Mouse (Mus musculus) gastrocnemius, postnatal 36 days (tissue): ENCODE data around the gene Cflar. TPM values are rescaled to one million over a fixed set of nuclear protein-coding genes. Genes with fewer than 3 reads are reported as not detected.
"Not testable (repeated sequence)": the region's sequence is repeated elsewhere in the genome, so short reads cannot be mapped to it uniquely, and the experiment has no call there.

Experiments used
- DNase-seq, 2 experiments: peaks; one replicate each; pipeline ENCODE4 v3.0.0; 2022
- intact Hi-C: fragments of 180-260 bp; cut with DNase I; formaldehyde crosslinking; loops from one replicate; pipeline ENCODE4 v1.15.1; 2025
- total RNA-seq, 2 experiments: library from RNA; stranded (reverse); gene quantifications; 2 replicates each; pipeline ENCODE4 v1.2.3; 2021

The Cflar gene
- total RNA-seq, 2 experiments from 2014 or later, result 34.9 to 42.3 TPM

- DNase-seq, result no peak
- intact Hi-C loops, result no loop called here
These were observed 14.5 kb downstream of the Cflar start for GRCm38 (mm10) chr1:58725767-58726166.

GRCm38 (mm10) chr1:58727019-58727746 is 15.9 kb downstream of the Cflar start:
- intact Hi-C loops, result no loop called here
- no peak for DNase-seq

GRCm38 (mm10) chr1:58727747-58728589 is 16.7 kb downstream of the Cflar start:
- intact Hi-C loops, result no loop called here

GRCm38 (mm10) chr1:58728590-58728868 is 17.2 kb downstream of the Cflar start:
- intact Hi-C loops, result no loop called here
- DNase-seq, result no peak

More at GRCm38 (mm10) chr1:58727747-58728589, 16.7 kb downstream of the Cflar start:
- no peak for DNase-seq

- intact Hi-C loops, result no loop called here
- no peak for DNase-seq
These were observed 22.3 kb downstream of the Cflar start for GRCm38 (mm10) chr1:58733636-58734035.

GRCm38 (mm10) chr1:58734043-58734920 is 23.0 kb downstream of the Cflar start:
- no peak for DNase-seq
- intact Hi-C loops, result no loop called here

GRCm38 (mm10) chr1:58735962-58736361 is 24.7 kb downstream of the Cflar start:
- DNase-seq, result no peak
- intact Hi-C loops, result no loop called here

- intact Hi-C loops, result no loop called here
- DNase-seq, result no peak
These were observed 25.7 kb downstream of the Cflar start for GRCm38 (mm10) chr1:58736968-58737367.

- intact Hi-C loops, result no loop called here
- DNase-seq, result no peak
These were observed 28.2 kb downstream of the Cflar start for GRCm38 (mm10) chr1:58739529-58739928.

- intact Hi-C loops, result no loop called here
These were observed 31.3 kb downstream of the Cflar start for GRCm38 (mm10) chr1:58742571-58743021.

GRCm38 (mm10) chr1:58743252-58743651 is 31.9 kb downstream of the Cflar start:
- DNase-seq, result no peak
- intact Hi-C loops, result no loop called here

More at GRCm38 (mm10) chr1:58742571-58743021, 31.3 kb downstream of the Cflar start:
- DNase-seq, result no peak

- intact Hi-C loops, result no loop called here
- DNase-seq, result peak in 1 of 2 experiments; percentile 32
These were observed 33.3 kb downstream of the Cflar start for GRCm38 (mm10) chr1:58744645-58745044.

GRCm38 (mm10) chr1:58746880-58747279 is 35.6 kb downstream of the Cflar start:
- intact Hi-C loops, result no loop called here
- no peak for DNase-seq

GRCm38 (mm10) chr1:58759451-58759850 is 48.1 kb downstream of the Cflar start:
- no peak for DNase-seq
- intact Hi-C loops, result no loop called here

GRCm38 (mm10) chr1:58760581-58760980 is 49.3 kb downstream of the Cflar start:
- intact Hi-C loops, result no loop called here
- no peak for DNase-seq

- DNase-seq, intact Hi-C loops: not testable (repeated sequence)
These were observed 50.3 kb downstream of the Cflar start for GRCm38 (mm10) chr1:58761391-58762275.

- intact Hi-C loops, result no loop called here
These were observed 51.3 kb downstream of the Cflar start for GRCm38 (mm10) chr1:58762576-58762975.

GRCm38 (mm10) chr1:58766446-58766845 is 55.1 kb downstream of the Cflar start:
- intact Hi-C loops, DNase-seq: not testable (repeated sequence)

More at GRCm38 (mm10) chr1:58762576-58762975, 51.3 kb downstream of the Cflar start:
- DNase-seq, result no peak

- DNase-seq, result no peak
- intact Hi-C loops, result no loop called here
These were observed 57.8 kb downstream of the Cflar start for GRCm38 (mm10) chr1:58769136-58769535.

- DNase-seq, result no peak
- intact Hi-C loops, result loop anchor here (5.0 kb wide), 4 partner anchors 128 to 468 kb away; partner anchors contain the start of gene Als2
These were observed 58.4 kb downstream of the Cflar start for GRCm38 (mm10) chr1:58769701-58770100.
